Mouse (Mus musculus): ENCODE data around the gene Tchhl1.

DNA sequence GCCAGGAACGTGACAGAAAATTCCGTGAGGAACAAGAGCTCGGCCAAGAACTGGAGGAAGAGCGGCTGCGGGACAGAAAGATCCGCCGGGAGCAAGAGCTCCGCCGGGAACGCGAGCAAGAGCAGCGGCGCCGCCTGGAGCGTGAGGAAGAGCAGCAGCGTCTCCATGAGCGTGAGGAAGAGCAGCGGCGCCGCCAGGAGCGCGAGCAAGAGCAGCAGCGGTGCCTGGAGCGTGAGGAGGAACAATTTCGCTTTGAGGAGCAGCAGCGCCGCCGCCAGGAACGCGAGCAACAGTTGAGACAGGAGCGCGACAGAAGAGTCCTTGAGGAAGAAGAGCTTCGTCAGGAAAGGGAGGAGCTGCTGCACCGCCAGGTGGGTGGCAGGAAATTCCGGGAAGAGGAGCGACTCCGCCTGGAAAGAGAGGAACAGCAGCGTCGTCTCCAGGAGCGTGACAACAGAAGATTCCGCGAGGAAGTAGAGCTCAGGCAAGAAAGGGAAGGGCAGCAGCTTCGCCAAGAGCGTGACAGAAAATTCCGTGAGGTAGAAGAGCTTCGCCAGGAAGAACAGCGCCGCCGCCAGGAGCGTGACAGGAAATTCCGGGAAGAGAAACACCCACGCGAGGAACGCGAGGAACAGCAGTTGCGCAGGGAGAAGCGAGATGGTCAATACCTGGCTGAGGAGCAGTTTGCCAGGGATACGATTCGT, 21.3 kb upstream of the Tchhl1 start:
- TF ChIP-seq CTCF (IDR thresholded peaks at IDR 0.05; ENCODE audit: low read depth, low read length) (0 out of 2 replicates have a peak, but pooled peaks have one; percentile 12), POLR2A (IDR thresholded peaks at IDR 0.05; ENCODE audit: borderline replicate concordance, low read depth, low read length) (no peak)

Data from bone marrow macrophage, adult 2 months (primary cell).